Mouse (Mus musculus) left cerebral cortex, postnatal 10 days (tissue): ENCODE measurements at regions not wholly inside any gene's neighbourhood (a gene's known extent, or its start where the extent isn't known, plus 50 kb on each side); places are given as distances from the start of the nearest gene placed in this dataset.

Experiments used
- DNase-seq, 2 experiments: peaks; one replicate each; pipeline ENCODE4 v3.0.0; 2021 to 2022; ENCODE audit warnings: low spot score in 2 of 2, mixed read lengths in 1 of 2; ENCODE audit errors: extremely low spot score in 1 of 2
- intact Hi-C: fragments of 180-260 bp; cut with DNase I; formaldehyde crosslinking; loops from one replicate; pipeline ENCODE4 v1.15.1; 2025

DNA sequence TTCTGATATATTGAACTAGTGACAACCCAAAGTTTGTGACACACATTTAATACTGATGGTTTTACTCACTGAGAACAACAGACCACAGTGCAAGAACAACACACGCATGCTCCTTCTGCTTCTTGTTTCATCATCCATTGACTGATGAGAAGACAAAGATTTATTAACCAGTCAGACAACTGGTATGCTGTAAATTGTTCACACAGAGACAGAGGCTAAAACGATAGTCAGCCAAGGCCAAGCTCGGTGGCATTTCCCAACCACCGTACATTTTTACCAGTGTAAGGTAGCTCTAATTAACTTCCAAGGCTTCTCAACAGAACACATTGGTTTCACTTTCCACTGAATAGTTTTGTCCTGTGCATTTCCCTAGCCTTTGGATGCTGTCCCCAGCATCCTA is 287.8 kb downstream of the 1700129C05Rik start:
- no peak for DNase-seq
- intact Hi-C loops, result no loop called here

DNA sequence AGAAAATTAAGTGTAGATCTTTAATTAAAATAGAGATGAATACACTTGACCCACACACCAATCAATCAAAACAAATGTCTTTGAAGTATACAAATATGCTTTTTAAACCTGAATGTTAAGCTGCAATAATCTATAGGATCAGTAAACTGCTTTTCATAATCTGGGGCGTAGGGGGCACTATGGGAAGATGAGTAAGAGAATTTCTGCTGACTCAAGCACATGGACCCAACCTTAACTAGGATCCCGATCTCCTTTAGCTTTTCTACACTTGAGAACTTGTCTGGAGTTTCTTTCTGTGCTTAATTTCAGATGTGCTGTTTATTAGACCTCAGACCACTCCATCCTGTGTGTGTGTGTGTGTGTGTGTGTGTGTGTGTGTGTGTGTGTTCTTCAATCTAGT is 298.1 kb downstream of the 1700129C05Rik start:
- intact Hi-C loops, result no loop called here
- no peak for DNase-seq

GRCm38 (mm10) chr14:58842196-58842886 is 300.4 kb downstream of the 1700129C05Rik start:
- intact Hi-C loops, result no loop called here
- DNase-seq, result no peak

GRCm38 (mm10) chr14:58822938-58823337 is 319.8 kb downstream of the 1700129C05Rik start:
- intact Hi-C loops, result no loop called here
- no peak for DNase-seq

DNA sequence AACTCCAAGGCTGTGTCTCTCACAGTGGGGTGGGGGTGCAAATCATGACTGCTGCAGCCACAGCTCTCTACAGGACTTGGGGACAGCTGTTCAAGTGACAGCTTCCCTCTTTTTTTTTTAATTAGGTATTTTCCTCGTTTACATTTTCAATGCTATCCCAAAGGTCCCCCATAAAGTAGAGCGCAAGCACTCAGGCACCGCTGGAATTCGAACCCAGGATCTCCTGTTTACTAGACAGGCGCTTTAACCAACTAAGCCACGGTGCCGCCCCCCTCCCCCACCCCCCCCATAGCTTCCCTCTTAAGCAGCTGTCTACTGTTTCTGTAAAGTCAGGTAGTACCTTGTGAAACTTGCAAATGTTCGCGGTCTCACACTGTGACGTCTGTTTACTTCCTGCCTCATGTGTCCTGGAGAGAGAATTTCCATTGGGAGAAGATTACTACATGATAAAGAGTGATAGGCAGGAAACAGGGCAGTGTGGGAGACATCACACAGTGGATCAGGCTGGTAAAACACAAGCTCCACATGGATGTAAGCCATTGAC is 324.7 kb downstream of the 1700129C05Rik start:
- DNase-seq, result peak in 1 of 2 experiments; percentile 49
- intact Hi-C loops, result no loop called here

- DNase-seq, result no peak
- intact Hi-C loops, result no loop called here
Observed at GRCm38 (mm10) chr14:58816540-58816876, 326.2 kb downstream of the 1700129C05Rik start.

DNA sequence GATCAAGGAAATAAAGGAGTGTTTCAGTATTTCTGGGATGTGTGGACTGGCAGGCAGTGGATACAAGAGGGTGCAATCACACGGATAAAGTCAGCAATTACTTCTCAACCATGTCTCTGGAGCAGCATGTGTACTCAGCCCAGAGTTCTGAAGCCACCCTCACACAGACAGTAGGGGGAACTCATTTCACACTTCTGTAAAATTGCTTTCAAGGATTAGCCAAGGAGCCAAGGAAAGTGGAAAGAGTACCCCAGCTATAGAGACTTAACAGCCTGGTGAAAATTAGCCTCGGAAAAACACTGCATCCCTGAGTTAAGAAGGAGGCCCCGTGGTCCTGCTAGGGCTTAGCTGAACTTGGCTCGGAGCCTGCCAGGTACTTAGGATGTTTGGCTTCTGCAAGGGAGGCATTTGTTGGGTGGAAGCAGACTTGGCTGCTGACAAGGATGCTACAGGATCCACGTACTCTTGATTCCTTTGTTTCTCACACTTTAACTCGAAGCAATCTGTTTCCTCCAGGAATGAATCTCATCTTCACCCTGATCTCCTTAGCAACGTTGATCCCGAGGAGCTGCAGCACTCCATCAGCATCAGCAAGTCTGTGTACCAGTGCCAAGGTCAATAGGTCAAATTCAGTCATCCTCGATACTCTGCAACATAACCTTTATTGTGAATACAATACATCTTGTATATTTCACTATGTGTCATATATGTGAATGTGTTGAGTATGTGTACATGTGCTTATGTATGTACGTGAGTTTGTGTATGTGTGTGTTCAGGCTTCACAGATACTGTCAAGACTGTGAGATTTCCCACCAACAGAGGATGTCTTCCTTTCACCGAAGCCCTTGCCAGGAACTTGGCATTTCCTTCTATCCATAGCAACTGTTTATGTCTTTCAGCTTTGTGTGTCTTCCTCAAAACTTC is 326.8 kb downstream of the 1700129C05Rik start:
- no peak for DNase-seq
- intact Hi-C loops, result no loop called here

- intact Hi-C loops, result no loop called here
- DNase-seq, result peak in 1 of 2 experiments; percentile 54
Observed at GRCm38 (mm10) chr14:58812585-58812984, 330.1 kb downstream of the 1700129C05Rik start.

GRCm38 (mm10) chr14:58801402-58801861 is 341.3 kb downstream of the 1700129C05Rik start:
- no peak for DNase-seq
- intact Hi-C loops, result no loop called here

DNA sequence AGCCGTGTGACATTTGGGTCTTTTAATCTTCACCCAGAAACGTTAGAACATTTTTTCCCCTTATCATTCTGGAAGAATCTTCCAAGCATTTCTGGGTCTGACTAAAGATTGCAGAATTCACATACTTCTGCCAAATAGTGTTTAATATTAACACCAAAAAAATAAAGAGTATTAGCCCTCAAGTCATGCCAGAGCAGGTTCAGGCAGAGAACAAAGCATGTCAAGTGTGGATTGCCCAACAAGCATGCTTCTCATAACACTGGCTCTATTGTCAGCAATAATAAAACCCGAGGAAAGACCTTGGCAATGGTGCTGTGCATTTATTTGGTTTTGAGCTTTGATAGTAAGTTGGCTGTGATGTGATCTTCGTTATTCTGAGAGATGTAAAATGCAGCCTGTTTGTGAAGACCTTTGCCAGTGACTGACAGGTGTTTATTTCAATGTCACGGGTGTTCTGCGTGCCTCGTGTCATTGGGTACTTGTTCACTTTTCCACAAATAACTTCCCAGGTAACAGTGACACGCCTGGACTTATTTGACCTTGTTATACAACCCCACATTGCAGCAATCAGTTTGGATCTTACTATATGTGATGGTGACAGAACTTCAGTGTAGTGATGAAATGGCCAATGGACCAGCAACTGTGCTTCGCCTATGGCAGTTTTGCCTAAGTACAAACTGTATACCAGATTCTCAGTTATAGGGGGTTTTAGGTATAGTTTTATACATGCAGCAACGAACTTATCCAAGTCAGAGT is 354.3 kb downstream of the 1700129C05Rik start:
- DNase-seq, result no peak
- intact Hi-C loops, result no loop called here

- intact Hi-C loops, result no loop called here
- no peak for DNase-seq
Observed at GRCm38 (mm10) chr14:58787618-58788017, 355.1 kb downstream of the 1700129C05Rik start.

- no peak for DNase-seq
- intact Hi-C loops, result no loop called here
Observed at GRCm38 (mm10) chr14:58786791-58787491, 355.8 kb downstream of the 1700129C05Rik start.

DNA sequence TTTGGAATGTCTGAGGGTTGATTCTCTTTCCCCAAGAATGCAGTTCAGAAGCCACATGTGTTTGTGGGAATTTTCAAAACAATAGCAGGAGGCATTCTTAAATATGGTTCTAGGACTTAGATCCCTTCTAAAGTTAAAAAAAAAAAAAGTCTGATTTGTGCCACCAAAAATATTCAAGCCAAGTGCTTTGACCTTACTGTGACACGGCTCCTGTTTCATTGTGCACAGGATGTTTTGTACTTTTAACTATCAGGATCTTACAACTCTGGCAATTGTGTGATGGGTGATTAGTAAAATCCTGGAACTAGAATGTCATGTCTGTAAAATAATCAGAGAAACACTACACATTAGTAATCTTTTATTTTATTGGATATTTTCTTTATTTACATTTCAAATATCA is 359.5 kb downstream of the 1700129C05Rik start:
- DNase-seq, result no peak
- intact Hi-C loops, result no loop called here

DNA sequence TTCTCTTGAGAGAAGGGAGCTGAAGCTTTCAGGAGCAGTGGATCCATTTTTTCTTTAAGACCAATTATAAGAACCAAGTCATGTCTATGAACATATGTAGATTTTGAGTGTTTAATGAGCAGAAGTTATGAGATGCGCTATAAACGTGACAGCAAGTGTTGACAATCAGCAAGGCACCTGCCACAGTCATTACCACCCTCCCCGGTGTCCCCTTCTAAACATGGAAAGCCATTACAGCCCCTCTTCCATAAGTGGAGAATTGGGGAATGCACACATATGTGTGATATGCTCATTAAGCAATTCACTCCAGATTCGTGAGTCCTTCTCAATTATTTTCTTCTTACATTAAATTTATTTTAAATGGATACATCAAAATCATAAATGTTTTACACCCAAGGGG is 362.4 kb downstream of the 1700129C05Rik start:
- intact Hi-C loops, result no loop called here
- no peak for DNase-seq

GRCm38 (mm10) chr14:58778675-58779074 is 364.0 kb downstream of the 1700129C05Rik start:
- intact Hi-C loops, result no loop called here
- DNase-seq, result no peak

- no peak for DNase-seq
- intact Hi-C loops, result no loop called here
Observed at GRCm38 (mm10) chr14:58761291-58761690, 381.4 kb downstream of the 1700129C05Rik start.

GRCm38 (mm10) chr14:58759759-58760158 is 382.9 kb downstream of the 1700129C05Rik start:
- intact Hi-C loops, result no loop called here
- DNase-seq, result no peak

DNA sequence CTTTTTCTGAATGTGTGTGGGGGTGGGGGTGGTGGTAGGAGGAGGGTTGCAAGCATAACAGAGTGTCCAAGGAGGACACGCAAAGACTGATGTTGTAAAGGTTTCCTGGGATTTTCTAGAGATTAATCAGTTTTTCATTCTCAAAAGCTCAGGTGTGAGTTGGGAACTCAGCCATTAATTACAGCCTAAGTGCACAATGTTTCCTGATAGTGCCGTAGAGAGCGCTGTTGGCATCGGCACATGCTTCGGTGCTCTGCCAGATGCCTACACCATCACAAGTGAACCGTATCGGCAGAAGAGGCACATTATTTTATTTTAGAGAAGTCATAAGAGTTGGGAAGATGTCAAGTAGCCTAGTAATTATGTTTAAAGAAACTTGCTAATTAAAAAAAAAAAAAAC is 388.9 kb downstream of the 1700129C05Rik start:
- DNase-seq, result no peak
- intact Hi-C loops, result no loop called here

GRCm38 (mm10) chr14:58753136-58753535 is 389.6 kb downstream of the 1700129C05Rik start:
- intact Hi-C loops, result no loop called here
- no peak for DNase-seq
